Mouse (Mus musculus): Measurements from ENCODE around the gene Fosb. TPM values are rescaled to one million over a fixed set of nuclear protein-coding genes. Genes with fewer than 3 reads are reported as not detected.

Gene Fosb
- polyA plus RNA-seq, 1 experiment from 2014 or later = 0.26 TPM

DNA sequence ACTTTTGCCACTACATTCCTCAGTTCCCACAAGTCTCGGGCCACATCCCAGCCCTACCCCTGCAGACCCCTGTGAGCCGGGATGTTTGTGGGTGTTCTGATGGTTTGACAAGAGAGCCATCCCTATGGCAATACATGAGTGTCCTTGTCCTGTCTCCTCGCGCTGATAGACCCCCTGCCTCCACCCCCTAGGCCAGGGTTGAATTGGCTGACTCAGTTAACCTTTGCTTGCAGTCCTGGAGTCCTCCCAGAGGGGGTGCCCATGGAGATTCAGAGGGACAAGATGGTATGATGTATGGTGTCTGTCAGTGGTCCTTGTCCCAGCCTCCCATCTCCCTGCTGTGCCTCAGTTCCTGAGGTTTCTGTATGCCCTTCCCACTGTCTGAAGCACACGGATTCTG, 4.2 kb upstream of the Fosb start:
- H3K27me3 ChIP-seq = peaks cover 64% of the 10 kb centered on the region
- no peak overlapping the region for H3K4me3 ChIP-seq (replicated peaks)
- peaks cover 12% of the 10 kb centered on the region for H3K4me1 ChIP-seq
- no peak overlapping the region for H3K4me2 ChIP-seq
- no peak overlapping the region for H3K27ac ChIP-seq
- no peak overlapping the region for H3K9ac ChIP-seq
- ATAC-seq (replicated peaks; ENCODE audit: low FRiP score) = no peak
- H3K9me3 ChIP-seq (replicated peaks) = no peaks in the 10 kb centered on the region
- H3K36me3 ChIP-seq = no peaks in the 10 kb centered on the region
- 56% methylated on average over 5 of the region's 5 CpGs for WGBS

DNA sequence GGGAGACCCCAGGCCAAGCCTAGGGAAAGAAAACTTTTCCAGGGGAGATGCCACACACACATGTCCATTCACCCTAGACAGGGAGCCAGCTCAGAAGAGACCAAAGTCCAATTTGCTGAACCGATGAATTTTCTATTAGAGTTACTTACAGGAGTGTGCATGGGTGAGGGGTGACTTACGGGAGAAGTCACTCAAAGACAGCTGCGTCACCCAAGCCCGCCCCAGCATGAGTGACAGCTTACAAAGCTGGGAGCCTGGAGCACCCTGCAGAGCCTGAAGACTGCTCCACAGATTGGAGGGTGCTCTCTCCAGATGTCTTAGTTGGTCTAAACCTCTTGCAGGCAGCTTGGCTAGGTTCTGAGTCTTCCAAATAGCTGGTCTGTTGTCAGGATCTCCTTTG, 2.1 kb upstream of the Fosb start:
- H3K4me3 ChIP-seq (replicated peaks) = no peak overlapping the region
- WGBS = 43% methylated on average over 4 of the region's 4 CpGs
- no peak overlapping the region for H3K27ac ChIP-seq
- peaks cover 52% of the 10 kb centered on the region for H3K27me3 ChIP-seq
- no peak overlapping the region for H3K9ac ChIP-seq
- no peak for ATAC-seq (replicated peaks; ENCODE audit: low FRiP score)
- no peaks in the 10 kb centered on the region for H3K9me3 ChIP-seq (replicated peaks)
- H3K36me3 ChIP-seq = no peaks in the 10 kb centered on the region
- H3K4me1 ChIP-seq = peaks cover 24% of the 10 kb centered on the region
- H3K4me2 ChIP-seq = no peak overlapping the region

DNA sequence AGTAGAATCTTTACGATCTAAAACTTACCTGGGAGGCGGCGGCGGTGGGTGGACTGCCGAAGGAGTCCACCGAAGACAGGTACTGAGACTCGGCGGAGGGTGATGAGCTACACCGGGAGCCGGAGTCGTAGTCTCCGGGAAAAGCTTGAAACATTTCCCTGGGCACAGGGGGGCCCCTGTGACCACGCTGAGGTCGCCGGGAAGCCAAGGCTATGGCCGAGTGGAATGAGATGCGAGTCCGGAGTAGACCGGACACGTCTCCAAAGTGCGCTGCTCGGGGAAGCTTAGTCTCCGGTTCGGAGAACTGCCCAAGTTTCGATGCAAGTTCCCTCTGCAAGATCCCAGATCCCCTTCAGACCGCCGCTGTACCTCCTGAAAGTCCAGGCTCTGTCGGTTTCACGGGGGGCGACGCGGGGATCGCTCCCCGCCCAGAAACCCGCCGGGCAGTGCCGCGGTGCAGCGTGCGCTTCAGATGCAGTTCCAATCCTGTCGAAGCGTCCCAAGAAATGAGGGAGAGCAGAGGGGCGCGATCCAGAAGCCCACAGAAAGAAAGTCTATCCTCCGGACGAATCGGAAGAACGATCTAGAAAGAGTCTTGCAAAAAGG, 470 bp downstream of the Fosb start:
- ATAC-seq (replicated peaks; ENCODE audit: low FRiP score) = no peak
- peaks cover 55% of the 10 kb centered on the region for H3K27me3 ChIP-seq
- no peak overlapping the region for H3K27ac ChIP-seq
- peak overlapping the region; percentile 76 for H3K4me3 ChIP-seq (replicated peaks)
- peak overlapping the region; percentile 93 for H3K4me2 ChIP-seq
- H3K36me3 ChIP-seq = no peaks in the 10 kb centered on the region
- WGBS = 2% methylated on average over 48 of the region's 48 CpGs
- no peaks in the 10 kb centered on the region for H3K9me3 ChIP-seq (replicated peaks)
- peak overlapping the region; percentile 38 for H3K9ac ChIP-seq
- peaks cover 35% of the 10 kb centered on the region for H3K4me1 ChIP-seq

DNA sequence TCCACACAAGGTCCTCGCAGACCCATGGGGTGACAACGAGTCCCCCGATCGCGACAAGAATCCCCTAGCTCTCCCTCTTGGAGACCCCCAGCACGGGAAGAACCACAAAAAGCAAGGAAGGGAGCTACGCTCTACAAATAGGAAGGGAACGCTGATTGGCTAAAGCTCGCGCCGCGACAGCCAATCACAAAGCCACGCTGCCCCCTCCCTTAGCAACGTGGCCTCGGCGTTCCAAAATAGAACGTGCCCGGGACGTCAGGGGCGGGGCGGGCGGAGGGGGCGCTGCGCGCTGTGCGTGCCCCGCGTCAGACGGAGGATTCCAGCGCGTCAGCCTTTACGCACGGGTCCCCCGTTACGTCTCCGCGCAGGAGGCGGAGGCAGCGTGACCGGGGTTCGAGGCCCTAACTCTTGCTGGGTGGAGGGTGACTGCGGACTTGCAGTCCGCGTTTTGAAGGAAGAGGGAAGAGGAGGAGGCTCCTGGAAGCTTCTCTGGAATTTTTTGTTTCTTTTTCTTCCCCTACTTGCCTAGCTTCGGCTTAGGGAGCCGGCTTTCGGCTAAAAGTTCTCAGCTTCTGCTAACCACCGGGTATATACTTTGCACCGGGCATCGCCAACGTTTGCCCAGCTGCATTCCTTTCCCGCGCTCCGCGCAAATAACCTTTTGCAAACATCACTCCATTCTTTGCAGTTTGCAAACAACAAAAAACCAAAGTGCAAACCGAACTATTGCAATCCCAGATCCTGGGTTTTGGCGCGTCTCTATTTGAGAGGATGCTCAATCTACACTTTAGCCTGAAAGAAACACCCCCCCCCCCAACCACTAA, 1.2 kb downstream of the Fosb start:
- Histone ChIP-seq H3K4me3 (replicated peaks) (peak overlapping the region; percentile 76), H3K9ac (peak overlapping the region; percentile 41), H3K27ac (peak overlapping the region; percentile 74), H3K9me3 (replicated peaks) (no peaks in the 10 kb centered on the region), H3K36me3 (no peaks in the 10 kb centered on the region), H3K27me3 (peaks cover 57% of the 10 kb centered on the region), H3K4me2 (peak overlapping the region; percentile 93), H3K4me1 (peaks cover 43% of the 10 kb centered on the region)
- ATAC-seq (replicated peaks; ENCODE audit: low FRiP score) = peak; percentile 85
- WGBS = under 1% methylated on average over 58 of the region's 58 CpGs

DNA sequence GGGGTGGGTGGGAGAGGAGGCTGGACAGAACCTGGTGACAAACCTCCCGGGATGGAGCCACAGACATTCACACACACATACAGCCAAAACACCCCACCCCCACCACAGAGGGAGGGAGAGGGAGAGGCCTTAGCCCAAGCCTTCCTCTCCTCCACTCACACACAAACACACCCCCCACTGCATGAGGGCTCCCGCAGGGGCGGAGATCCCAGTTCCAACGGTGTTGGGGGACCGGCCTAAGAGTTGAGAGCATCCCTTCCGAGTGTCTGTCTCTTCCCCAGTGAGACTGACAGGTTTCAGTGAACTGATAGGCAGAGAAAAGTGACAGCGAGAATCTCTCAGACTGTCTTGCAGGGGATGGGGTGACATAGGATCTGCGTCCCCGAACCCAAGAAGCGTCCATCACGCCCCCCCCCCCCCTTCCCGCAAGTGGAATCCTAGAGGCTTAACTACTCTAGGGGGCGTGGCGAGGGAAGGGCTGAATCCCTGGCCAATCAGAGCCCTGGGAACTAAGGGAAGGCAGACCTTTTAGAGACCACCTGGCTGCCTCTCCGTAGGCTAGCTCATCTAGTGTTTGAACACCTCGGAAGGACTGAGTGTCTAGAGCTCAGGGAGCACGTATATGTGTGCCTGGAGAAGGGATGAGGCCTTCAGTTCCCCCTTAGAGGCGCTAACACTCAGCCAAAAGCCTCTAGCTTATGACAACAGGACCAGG, 2.0 kb downstream of the Fosb start:
- 3% methylated on average over 18 of the region's 18 CpGs for WGBS
- Histone ChIP-seq H3K9ac (peak overlapping the region; percentile 41), H3K4me1 (peaks cover 48% of the 10 kb centered on the region)

DNA sequence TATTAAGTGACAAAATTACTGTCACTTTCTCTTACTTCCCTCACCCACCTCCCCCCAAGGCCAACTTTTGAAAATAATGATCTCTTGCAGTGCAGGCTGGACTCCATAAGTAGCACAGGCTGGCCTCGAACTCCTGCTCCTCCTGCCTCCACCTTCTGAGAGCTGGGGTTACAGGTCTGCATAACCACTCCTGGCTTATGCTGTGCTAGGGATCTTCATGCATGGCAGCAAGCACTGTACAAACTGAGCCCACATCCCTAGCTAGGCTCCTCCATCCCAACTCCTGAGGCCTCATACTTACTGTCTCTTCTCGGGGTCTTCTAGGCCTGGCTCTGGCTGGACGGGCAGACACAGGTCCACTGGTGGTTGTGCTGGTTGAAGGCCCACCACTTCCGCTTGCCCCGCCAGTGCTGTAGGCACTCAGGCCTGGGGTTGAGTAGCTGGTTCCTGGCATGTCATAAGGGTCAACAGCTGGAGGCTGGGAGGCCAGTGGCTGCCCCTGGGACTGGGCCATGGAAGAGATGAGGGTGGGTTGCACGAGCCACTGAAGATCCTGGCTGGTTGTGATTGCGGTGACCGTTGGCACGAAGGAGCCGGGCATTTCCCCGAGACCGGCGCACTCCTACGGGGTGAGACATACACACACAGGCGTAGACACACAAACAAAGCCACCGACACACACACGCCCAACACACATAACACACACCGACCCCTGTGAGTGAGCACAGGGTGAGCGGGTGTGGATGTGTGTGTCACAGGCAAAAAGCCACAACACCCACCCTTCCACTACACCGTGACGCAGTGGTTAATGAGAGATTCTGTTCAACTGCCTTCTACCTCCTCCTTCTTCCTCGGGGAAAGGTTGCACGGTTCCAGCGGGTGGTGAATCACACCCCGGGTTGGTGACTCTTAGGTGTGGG, 2.8 kb downstream of the Fosb start:
- Histone ChIP-seq H3K4me2 (peak overlapping the region; percentile 93), H3K9ac (no peak overlapping the region), H3K27ac (no peak overlapping the region), H3K9me3 (replicated peaks) (no peaks in the 10 kb centered on the region), H3K4me1 (peaks cover 49% of the 10 kb centered on the region), H3K36me3 (no peaks in the 10 kb centered on the region), H3K4me3 (replicated peaks) (no peak overlapping the region; the same call in 1 of the 2 replicates), H3K27me3 (peaks cover 65% of the 10 kb centered on the region)
- WGBS = 68% methylated on average over 25 of the region's 25 CpGs
- no peak for ATAC-seq (replicated peaks; ENCODE audit: low FRiP score)

More for the DNA sequence above, 2.0 kb downstream of the Fosb start:
- peak; percentile 58 for ATAC-seq (replicated peaks; ENCODE audit: low FRiP score)
- peak overlapping the region; percentile 74 for H3K27ac ChIP-seq
- H3K4me3 ChIP-seq (replicated peaks) = peak overlapping the region; percentile 76
- H3K9me3 ChIP-seq (replicated peaks) = no peaks in the 10 kb centered on the region
- H3K27me3 ChIP-seq = peaks cover 58% of the 10 kb centered on the region
- peak overlapping the region; percentile 93 for H3K4me2 ChIP-seq
- H3K36me3 ChIP-seq = no peaks in the 10 kb centered on the region

DNA sequence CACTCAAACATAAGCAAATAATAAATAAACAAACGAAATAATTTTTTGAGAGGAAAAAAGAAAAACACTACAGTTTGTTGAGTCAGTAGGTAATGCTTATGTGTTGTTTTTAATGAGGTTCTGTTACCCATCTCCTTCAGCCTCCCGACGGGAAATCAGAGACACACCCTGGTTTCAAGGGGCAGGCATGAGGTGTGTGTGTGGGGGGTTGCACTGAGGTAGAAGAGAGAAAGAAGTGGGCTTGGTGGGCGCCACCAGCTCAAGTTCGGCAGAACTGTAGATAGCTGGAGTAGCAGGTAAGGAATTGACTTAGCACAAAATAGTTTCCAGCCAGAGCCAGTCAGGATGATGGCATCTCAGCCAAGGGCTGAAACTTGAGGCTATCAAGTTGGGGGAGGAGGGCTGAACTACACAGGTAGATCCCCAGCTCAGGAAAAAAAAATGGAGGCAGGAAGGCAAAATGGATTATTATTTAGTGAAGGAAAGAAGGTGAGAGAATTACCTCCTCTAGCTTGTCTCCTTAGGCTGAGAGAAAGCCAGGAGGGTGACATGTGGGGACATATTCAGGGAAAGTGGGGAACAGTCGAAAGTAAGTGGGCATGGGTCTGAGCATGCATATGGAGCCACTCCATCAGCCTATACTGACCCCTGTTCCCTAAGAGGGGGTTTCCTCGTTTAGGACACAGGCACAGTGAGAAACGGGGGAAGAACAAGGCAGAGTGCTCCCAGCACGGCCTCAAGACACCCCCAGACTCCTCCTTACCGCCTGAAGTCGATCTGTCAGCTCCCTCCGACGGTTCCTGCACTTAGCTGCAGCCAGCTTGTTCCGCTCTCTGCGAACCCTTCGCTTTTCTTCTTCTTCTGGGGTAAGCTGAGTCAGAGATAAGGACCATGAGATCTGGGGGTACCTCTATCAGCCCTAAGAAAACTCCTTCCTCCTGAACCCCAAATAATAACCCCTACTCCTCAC, 3.8 kb downstream of the Fosb start:
- no peak overlapping the region for H3K27ac ChIP-seq
- H3K4me2 ChIP-seq = no peak overlapping the region
- WGBS = 53% methylated on average over 16 of the region's 16 CpGs
- no peak overlapping the region for H3K9ac ChIP-seq
- no peaks in the 10 kb centered on the region for H3K9me3 ChIP-seq (replicated peaks)
- peaks cover 66% of the 10 kb centered on the region for H3K27me3 ChIP-seq
- H3K36me3 ChIP-seq = no peaks in the 10 kb centered on the region
- peaks cover 58% of the 10 kb centered on the region for H3K4me1 ChIP-seq
- H3K4me3 ChIP-seq (replicated peaks) = no peak overlapping the region
- no peak for ATAC-seq (replicated peaks; ENCODE audit: low FRiP score)

DNA sequence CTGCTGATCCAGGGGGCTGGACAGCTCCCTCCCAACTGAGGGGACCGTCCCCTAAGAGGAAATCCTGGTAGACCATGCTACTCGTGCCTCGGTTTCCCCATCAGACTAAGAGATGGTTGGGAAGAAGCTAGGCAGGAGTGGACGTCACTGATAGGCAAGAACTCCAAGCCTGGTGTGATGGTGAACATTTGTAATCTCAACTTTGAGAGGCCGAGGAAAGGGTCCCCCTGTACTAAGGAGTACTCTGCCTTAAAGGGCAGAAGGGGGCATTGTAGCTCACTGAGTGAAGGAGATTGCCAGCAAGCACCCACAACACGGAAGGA, 4.5 kb downstream of the Fosb start:
- Histone ChIP-seq H3K27me3 (peaks cover 66% of the 10 kb centered on the region), H3K4me2 (peak overlapping the region; percentile 68)

DNA sequence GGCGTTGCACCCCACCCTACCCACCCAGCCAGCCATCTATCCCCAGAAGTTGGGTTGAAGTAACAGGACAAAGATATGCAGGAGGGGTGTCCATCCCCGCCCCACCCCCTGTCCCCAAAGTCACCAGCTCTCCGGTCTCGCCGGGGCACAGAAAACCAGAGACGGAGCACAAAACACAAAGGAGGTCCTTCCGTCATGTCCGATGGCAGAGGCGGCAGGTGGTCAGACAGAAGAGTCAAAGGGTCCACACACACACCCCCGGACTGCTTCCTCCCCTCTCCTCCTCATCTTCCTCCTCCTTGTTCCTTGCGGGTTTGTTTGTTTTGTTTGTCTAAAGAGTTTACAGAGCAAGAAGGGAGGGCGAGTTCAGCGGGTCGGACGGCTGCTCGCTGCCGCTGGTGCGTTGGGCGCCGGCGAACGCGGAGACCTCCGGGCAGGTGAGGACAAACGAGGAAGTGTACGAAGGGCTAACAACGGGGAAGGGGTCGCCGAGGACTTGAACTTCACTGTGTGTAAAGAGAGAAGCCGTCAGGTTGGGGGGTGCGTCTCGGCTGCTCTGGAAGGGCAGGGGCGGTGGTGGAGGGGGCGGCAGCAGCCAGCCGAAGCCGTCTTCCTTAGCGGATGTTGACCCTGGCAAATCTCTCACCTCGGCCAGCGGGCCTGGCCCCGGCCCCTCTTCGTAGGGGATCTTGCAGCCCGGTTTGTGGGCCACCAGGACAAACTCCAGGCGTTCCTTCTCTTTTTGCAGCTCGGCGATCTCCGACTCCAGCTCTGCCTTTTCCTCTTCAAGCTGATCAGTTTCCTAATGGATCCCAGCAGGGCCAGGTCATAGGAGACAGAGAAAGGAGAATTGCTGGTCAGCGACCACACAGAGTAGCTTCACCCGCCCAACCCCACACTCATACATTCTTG, 5.1 kb downstream of the Fosb start:
- no peaks in the 10 kb centered on the region for H3K9me3 ChIP-seq (replicated peaks)
- H3K4me3 ChIP-seq (replicated peaks) = peak overlapping the region; percentile 38
- 1% methylated on average over 48 of the region's 48 CpGs for WGBS
- H3K27ac ChIP-seq = no peak overlapping the region
- no peaks in the 10 kb centered on the region for H3K36me3 ChIP-seq
- H3K4me2 ChIP-seq = peak overlapping the region; percentile 68
- peaks cover 66% of the 10 kb centered on the region for H3K27me3 ChIP-seq
- 0 out of 2 replicates have a peak overlapping the region, but pooled peaks have one; percentile 31 for H3K9ac ChIP-seq
- peaks cover 57% of the 10 kb centered on the region for H3K4me1 ChIP-seq
- no peak for ATAC-seq (replicated peaks; ENCODE audit: low FRiP score)

More for the DNA sequence above, 4.5 kb downstream of the Fosb start:
- Histone ChIP-seq H3K27ac (no peak overlapping the region), H3K4me3 (replicated peaks) (peak overlapping the region; percentile 38), H3K4me1 (peaks cover 57% of the 10 kb centered on the region), H3K9me3 (replicated peaks) (no peaks in the 10 kb centered on the region), H3K36me3 (no peaks in the 10 kb centered on the region), H3K9ac (no peak overlapping the region)
- 7% methylated on average over 6 of the region's 6 CpGs for WGBS
- no peak for ATAC-seq (replicated peaks; ENCODE audit: low FRiP score)

DNA sequence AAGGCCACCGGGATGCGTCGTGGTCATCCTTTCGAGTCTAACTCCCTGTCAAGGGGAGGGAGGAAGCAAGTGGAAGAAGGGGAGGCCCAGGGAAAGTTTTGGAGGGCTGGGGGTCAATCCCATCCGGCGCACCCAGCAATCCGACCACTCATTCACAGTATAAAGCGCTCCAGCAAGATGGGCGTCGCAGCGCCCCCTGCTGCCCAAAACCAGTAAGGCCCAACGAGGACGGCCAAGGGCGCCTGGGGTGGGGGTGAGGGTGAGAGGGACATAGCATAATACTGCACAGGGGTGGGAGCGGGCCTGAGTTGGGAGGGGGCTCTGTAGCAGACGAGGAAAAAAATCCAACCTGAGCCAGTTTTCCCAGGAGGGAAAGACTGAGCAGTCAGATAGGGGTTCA, 6.1 kb downstream of the Fosb start:
- Histone ChIP-seq H3K9me3 (replicated peaks) (no peaks in the 10 kb centered on the region), H3K27ac (no peak overlapping the region), H3K4me1 (peaks cover 47% of the 10 kb centered on the region), H3K27me3 (peaks cover 66% of the 10 kb centered on the region), H3K36me3 (no peaks in the 10 kb centered on the region), H3K4me2 (peak overlapping the region; percentile 68), H3K9ac (peak overlapping the region; percentile 21; the same call in 1 of the 2 replicates), H3K4me3 (replicated peaks) (peak overlapping the region; percentile 38)
- no peak for ATAC-seq (replicated peaks; ENCODE audit: low FRiP score)
- WGBS = under 1% methylated on average over 16 of the region's 16 CpGs

Measured in kidney, embryonic 15.5 days (tissue).